Mouse (Mus musculus) lung, adult 18-20 months (tissue): ENCODE measurements at regions not wholly inside any gene's neighbourhood (a gene's known extent, or its start where the extent isn't known, plus 50 kb on each side); places are given as distances from the start of the nearest gene placed in this dataset.

Source experiments
- DNase-seq, 2 experiments: peaks; one replicate each; pipeline ENCODE4 v3.0.0; 2022; ENCODE audit warnings: mixed read lengths in 2 of 2

- no peak for DNase-seq
Observed at GRCm38 (mm10) chr12:52622398-52622797, 76.8 kb upstream of the Akap6 start.

DNA sequence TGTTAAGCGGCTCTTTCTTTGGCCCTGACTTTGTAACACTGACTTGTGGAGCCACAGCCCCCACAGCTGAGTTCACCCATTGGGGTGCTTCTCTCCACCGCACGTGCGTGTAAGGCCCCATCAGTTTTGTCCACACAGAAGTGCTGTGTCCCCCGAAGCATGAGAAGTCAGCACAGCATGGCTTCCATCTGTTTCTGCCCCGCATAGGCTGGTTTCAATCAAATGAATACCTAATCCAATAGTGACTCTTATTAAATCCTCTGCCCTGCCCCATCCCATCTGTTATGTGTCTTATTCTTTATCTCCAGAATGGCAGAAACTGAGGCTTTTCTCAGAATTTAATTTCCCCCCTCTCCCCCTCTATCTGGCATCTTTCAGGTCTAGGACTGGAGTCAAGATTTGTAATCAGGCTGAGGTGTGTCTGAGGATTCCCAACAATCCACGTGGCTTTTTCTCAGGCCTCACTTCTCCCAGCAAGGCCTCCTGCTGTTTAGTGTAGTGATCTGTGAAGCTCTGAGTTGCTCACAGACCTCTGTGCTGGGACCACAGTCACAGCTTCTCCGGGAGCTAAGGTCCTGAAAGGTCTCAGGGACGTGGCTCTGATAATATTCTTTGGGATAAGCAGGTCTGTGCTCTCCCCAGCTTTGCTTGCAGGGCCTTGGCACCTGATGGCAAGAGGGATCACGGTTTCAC lies 75.6 kb upstream of the Akap6 start:
- DNase-seq, result no peak

DNA sequence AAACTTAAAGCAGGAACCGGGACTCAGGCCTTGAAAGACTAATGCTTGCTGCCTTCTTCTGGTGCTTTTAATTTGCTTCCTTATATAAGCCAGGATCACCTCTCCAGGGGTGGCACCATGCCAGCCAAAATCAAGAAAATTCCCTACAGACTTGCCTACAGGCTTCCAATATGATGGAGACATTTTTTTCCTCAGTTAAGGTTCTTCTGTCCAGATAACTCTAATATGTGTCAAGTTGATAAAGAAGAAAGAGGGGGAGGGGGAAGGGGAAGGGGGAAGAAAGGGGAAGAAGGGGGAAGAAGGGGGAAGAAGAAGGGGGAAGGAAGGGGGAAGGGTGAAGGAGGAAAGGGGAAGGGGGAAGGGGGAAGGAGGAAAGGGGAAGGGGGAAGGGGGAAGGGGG lies 74.3 kb upstream of the Akap6 start:
- DNase-seq, result no peak

- DNase-seq, result no peak
Observed at GRCm38 (mm10) chr12:52628771-52629170, 70.4 kb upstream of the Akap6 start.

DNA sequence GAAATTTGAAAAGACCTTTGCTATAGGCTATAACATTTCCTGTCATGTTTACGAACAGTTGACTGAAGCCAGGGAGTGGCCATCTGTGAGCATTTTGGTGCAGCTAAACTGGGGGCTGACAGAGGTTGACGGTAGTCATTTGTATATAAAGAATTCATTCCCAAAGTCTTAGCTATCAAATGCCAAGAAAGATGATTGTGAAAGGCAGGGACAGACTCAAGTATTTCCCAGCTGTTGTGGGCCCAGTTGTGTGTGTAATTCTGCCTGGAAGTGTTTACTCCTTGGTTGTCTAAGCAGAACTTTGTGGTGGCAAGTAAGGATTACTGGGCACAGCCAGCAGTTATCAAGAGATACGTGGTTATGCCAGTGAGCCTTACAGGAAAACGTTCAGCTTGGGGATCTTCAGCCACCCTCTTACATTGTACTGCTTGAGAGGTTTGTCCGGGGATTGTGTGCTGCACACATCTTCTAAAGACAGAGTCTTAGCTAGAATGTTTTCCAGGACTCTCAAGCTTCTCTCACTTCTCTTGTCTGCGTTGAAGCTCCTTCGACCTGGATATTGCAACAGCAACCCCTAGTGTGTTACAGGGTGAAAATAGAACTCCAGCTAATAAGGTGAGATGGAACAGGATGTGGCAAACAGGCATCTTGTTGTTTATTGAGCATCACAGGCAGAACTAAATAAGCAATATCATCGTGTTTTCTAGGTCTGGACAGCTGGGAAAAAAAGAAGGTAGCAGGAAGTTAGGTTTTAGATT lies 63.9 kb upstream of the Akap6 start:
- no peak for DNase-seq

GRCm38 (mm10) chr12:52636186-52636881 lies 62.8 kb upstream of the Akap6 start:
- no peak for DNase-seq

GRCm38 (mm10) chr12:52636920-52637319 lies 62.3 kb upstream of the Akap6 start:
- DNase-seq, result no peak

DNA sequence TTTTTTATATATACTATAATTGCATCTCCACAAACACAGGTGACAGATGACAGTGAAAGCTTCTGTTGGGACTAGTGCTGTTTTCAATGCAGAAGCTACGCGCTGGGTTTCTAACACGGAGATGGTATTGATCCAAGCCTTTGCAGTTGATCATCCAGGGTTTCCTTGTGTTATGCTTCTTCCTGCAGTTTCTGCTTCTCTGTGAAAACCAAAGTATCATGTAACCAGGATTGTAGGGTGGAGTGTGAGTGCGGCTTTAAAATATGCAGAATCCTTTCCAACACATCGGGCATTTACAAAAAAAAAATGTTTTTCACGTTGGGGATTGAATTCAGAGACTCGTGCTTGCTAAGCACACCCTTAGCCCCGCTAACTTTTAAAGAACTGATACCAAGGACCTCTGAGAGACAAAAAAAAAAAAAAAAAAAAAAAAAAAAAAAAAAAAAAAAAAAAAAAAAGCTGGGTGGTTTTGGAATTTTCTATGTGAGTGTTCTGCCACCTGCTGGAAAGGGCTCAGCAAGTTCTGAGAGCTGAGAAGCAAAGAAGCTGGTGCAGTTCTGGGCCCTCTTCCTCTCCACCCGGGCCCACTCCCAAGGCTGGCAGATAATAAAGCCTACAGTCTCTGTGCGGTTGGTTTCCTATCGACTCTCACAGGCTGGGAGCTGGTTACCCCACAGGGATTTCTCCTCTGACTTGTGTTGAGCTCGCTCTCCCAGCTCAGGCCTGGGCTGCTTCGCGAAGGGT lies 61.5 kb upstream of the Akap6 start:
- peak; percentile 14 to 36 for DNase-seq

- no peak for DNase-seq
Observed at GRCm38 (mm10) chr12:52638461-52638860, 60.7 kb upstream of the Akap6 start.

GRCm38 (mm10) chr12:52644059-52644458 lies 55.1 kb upstream of the Akap6 start:
- no peak for DNase-seq
